Mouse (Mus musculus) heart, postnatal 0 days (tissue): ENCODE results near the gene U2af1. TPM values are rescaled to one million over a fixed set of nuclear protein-coding genes. Genes with fewer than 3 reads are reported as not detected.
A peak's percentile ranks its signal among the peaks of the same experiment; 100 is the strongest.

ENCODE experiments used
- ATAC-seq: fragments of 200-750 bp; cut with Nextera tagmentation; 2 replicates; pipeline ENCODE4 v1.8.0; 2017; ENCODE audit warnings: low read depth, moderate number of reproducible peaks, moderate library complexity; ENCODE audit not compliant: insufficient read depth
- DNase-seq: peaks from one replicate; pipeline ENCODE4 v3.0.0-alpha.2; 2016; ENCODE audit warnings: low spot score
- H3K27ac ChIP-seq: fragments of 300-500 bp; sonication (generic); 2 replicates; pipeline ENCODE4 v1.5.1; 2014; ENCODE audit warnings: low read depth, mild to moderate bottlenecking
- H3K27me3 ChIP-seq: fragments of 300-500 bp; sonication (generic); 2 replicates; pipeline ENCODE4 v1.6.1; 2014; ENCODE audit warnings: low read length, mixed read lengths; ENCODE audit not compliant: control insufficient read depth, insufficient read depth
- H3K36me3 ChIP-seq: fragments of 300-500 bp; sonication (generic); replicated peaks from 2 replicates; pipeline ENCODE4 v1.6.1; 2014; ENCODE audit warnings: low read length, mixed read lengths; ENCODE audit not compliant: control insufficient read depth, insufficient read depth
- H3K4me1 ChIP-seq: fragments of 300-500 bp; sonication (generic); 2 replicates; pipeline ENCODE4 v1.6.1; 2014; ENCODE audit warnings: antibody characterized with exemption; ENCODE audit not compliant: control insufficient read depth, insufficient read depth
- H3K4me2 ChIP-seq: fragments of 300-500 bp; sonication (generic); 2 replicates; pipeline ENCODE4 v1.6.1; 2014; ENCODE audit warnings: low read depth, mild to moderate bottlenecking, low read length, moderate library complexity
- H3K4me3 ChIP-seq: fragments of 300-500 bp; sonication (generic); 2 replicates; pipeline ENCODE4 v1.5.1; 2014; ENCODE audit warnings: low read depth, low read length
- H3K9ac ChIP-seq: fragments of 300-500 bp; sonication (generic); replicated peaks from 2 replicates; pipeline ENCODE4 v1.6.1; 2014; ENCODE audit warnings: low read depth, low read length, mixed read lengths
- H3K9me3 ChIP-seq: fragments of 300-500 bp; sonication (generic); replicated peaks from 2 replicates; pipeline ENCODE4 v1.6.1; 2016; ENCODE audit warnings: low read length; ENCODE audit not compliant: control insufficient read depth
- CTCF ChIP-seq: IDR thresholded peaks from 2 replicates; pipeline ENCODE4 v1.5.1; 2016; ENCODE audit warnings: antibody characterized with exemption, control low read depth, low read depth
- EP300 ChIP-seq: IDR thresholded peaks from 2 replicates; pipeline ENCODE4 v1.6.1; 2016; ENCODE audit warnings: antibody characterized with exemption, low read depth
- WGBS: fragments of 180-500 bp; shearing (Covaris S2); extraction: QIAGEN DNeasy Blood & Tissue Kit; methylation state at CpG from one replicate; pipeline ENCODE4 v1.1.7; 2014; 5-methylcytosine and 5-hydroxymethylcytosine counted together
- polyA plus RNA-seq: library from polyadenylated mRNA; unstranded; fragments of >200 nt; fragmentation: Nextera tagmentation; extraction: Ambion mirVana; gene quantifications from 2 replicates; pipeline ENCODE4 v1.2.1, GENCODE M21; 2015
- total RNA-seq: library from RNA; depleted of rRNA; stranded (reverse); fragments of >200 nt; gene quantifications from 2 replicates; pipeline ENCODE4 v1.2.3, GENCODE M21; 2014; ENCODE audit warnings: low replicate concordance

Gene U2af1
- total and polyA plus RNA-seq, 2 experiments from 2014 or later: 41.7 to 158 TPM

GRCm38 (mm10) chr17:31633007-31633406 lies 25.7 kb downstream of the U2af1 start:
- Histone ChIP-seq H3K4me2 (no peak overlapping the region), H3K27ac (no peak overlapping the region), H3K4me1 (no peaks in the 10 kb centered on the region), H3K36me3 (no peaks in the 10 kb centered on the region), H3K9me3 (0 out of 2 replicates have a peak, but pooled peaks cover 4% of the 10 kb centered on the region), H3K27me3 (peaks cover 18% of the 10 kb centered on the region), H3K9ac (no peak overlapping the region), H3K4me3 (no peak overlapping the region)
- no peak for DNase-seq
- TF ChIP-seq CTCF (no peak), EP300 (no peak)
- WGBS: 70% methylated on average over 6 of the region's 6 CpGs
- no peak for ATAC-seq

- ATAC-seq: no peak
- Histone ChIP-seq H3K27ac (no peak overlapping the region), H3K4me1 (no peaks in the 10 kb centered on the region), H3K4me3 (no peak overlapping the region), H3K9ac (no peak overlapping the region), H3K4me2 (no peak overlapping the region), H3K36me3 (no peaks in the 10 kb centered on the region), H3K9me3 (0 out of 2 replicates have a peak, but pooled peaks cover 8% of the 10 kb centered on the region), H3K27me3 (peaks cover 12% of the 10 kb centered on the region)
- TF ChIP-seq EP300: no peak
- no peak for TF ChIP-seq CTCF
- DNase-seq: no peak
- WGBS: 70% methylated on average over 10 of the region's 10 CpGs
These were observed 27.5 kb downstream of the U2af1 start for GRCm38 (mm10) chr17:31631081-31631800.

- Histone ChIP-seq H3K36me3 (no peaks in the 10 kb centered on the region), H3K4me1 (no peaks in the 10 kb centered on the region), H3K9ac (no peak overlapping the region), H3K4me2 (no peak overlapping the region), H3K27ac (no peak overlapping the region), H3K9me3 (0 out of 2 replicates have a peak, but pooled peaks cover 8% of the 10 kb centered on the region), H3K27me3 (no peaks in the 10 kb centered on the region), H3K4me3 (no peak overlapping the region)
- WGBS: 83% methylated on average over 2 of the region's 2 CpGs
- TF ChIP-seq CTCF (no peak), EP300 (no peak)
- no peak for ATAC-seq
- DNase-seq: no peak
These were observed 30.7 kb downstream of the U2af1 start for GRCm38 (mm10) chr17:31627961-31628360.

GRCm38 (mm10) chr17:31623101-31623500 lies 35.6 kb downstream of the U2af1 start:
- H3K9me3 ChIP-seq: 0 out of 2 replicates have a peak, but pooled peaks cover 6% of the 10 kb centered on the region
- H3K4me1 ChIP-seq: no peaks in the 10 kb centered on the region
- H3K27me3 ChIP-seq: no peaks in the 10 kb centered on the region
- H3K9ac ChIP-seq: no peak overlapping the region
- H3K4me3 ChIP-seq: no peak overlapping the region
- TF ChIP-seq CTCF (no peak), EP300 (no peak)
- ATAC-seq (no peak), DNase-seq (no peak)
- WGBS: 76% methylated on average over 4 of the region's 4 CpGs
- H3K4me2 ChIP-seq: no peak overlapping the region
- no peak overlapping the region for H3K27ac ChIP-seq
- H3K36me3 ChIP-seq: no peaks in the 10 kb centered on the region

GRCm38 (mm10) chr17:31613086-31613755 lies 45.5 kb downstream of the U2af1 start:
- Histone ChIP-seq H3K4me1 (no peaks in the 10 kb centered on the region), H3K4me2 (no peak overlapping the region), H3K27me3 (no peaks in the 10 kb centered on the region), H3K9ac (no peak overlapping the region), H3K36me3 (no peaks in the 10 kb centered on the region), H3K27ac (no peak overlapping the region), H3K4me3 (no peak overlapping the region), H3K9me3 (no peaks in the 10 kb centered on the region)
- no peak for TF ChIP-seq EP300
- TF ChIP-seq CTCF: no peak
- DNase-seq: no peak
- WGBS: 39% methylated on average over 4 of the region's 4 CpGs
- peak; percentile 20; the same call in 1 of the 2 replicates for ATAC-seq
